ENCODE assay signal across 9 mouse cellular contexts in genomic region chr16:49278478-49278877, GRCm38 (mm10).
DNase-seq lines count a peak whose midpoint lies in the region; ATAC-seq and TF ChIP-seq lines count a peak whose summit lies in the region.
"Had no signal": no experiment of that assay in that cellular context is flagged by ENCODE, and none has a peak within 500 bp of the region (broad histone marks: within the 10 kb centered on the region; RNA-seq: fewer than 3 reads in every experiment).

No protein-coding gene starts in this region.

- peak; percentile 84 for TF ChIP-seq CTCF in lung, embryonic 14.5 days (IDR thresholded peaks at IDR 0.05; ENCODE audit: low read depth)

- no peak overlapping the region for H3K4me3 ChIP-seq in heart, embryonic 16.5 days (ENCODE audit: low read length)
- no peak overlapping the region for H3K4me3 ChIP-seq in lung, embryonic 14.5 days (ENCODE audit: low read depth, low read length)
- H3K4me3 ChIP-seq: limb, embryonic 15.5 days had no signal

- DNase-seq in ES-CJ7 (ENCODE audit: low read depth, low spot score) = peak; percentile 77
- DNase-seq in adrenal gland, postnatal 25 days = peak; percentile 48
- DNase-seq in embryo, embryonic 9.5 days (ENCODE audit: extremely low spot score) = peak; percentile 76
- DNase-seq in kidney, postnatal 25 days = peak; percentile 62 to 83
- DNase-seq in lung, embryonic 14.5 days = peak; percentile 93
- peak; percentile 62 for DNase-seq in ovary, postnatal 14 days (ENCODE audit: low spot score)
- DNase-seq in urinary bladder, postnatal 36 days (ENCODE audit: low spot score in 2 of 2) = peak; percentile 26 to 45

- H3K36me3 ChIP-seq in heart, embryonic 16.5 days (ENCODE audit: control insufficient read depth, insufficient read depth) = no peaks in the 10 kb centered on the region
- no peaks in the 10 kb centered on the region for H3K36me3 ChIP-seq in lung, embryonic 14.5 days (ENCODE audit: insufficient read depth)
- H3K36me3 ChIP-seq: limb, embryonic 15.5 days had no signal

- no peak overlapping the region for H3K9ac ChIP-seq in heart, embryonic 16.5 days (ENCODE audit: low read length)
- H3K9ac ChIP-seq in lung, embryonic 14.5 days = no peak overlapping the region
- H3K9ac ChIP-seq: limb, embryonic 15.5 days had no signal

- H3K27ac ChIP-seq in heart, embryonic 16.5 days (ENCODE audit: low read length) = no peak overlapping the region
- no peak overlapping the region for H3K27ac ChIP-seq in lung, embryonic 14.5 days (ENCODE audit: low read depth)
- H3K27ac ChIP-seq: limb, embryonic 15.5 days had no signal

- no peaks in the 10 kb centered on the region for H3K9me3 ChIP-seq in heart, embryonic 16.5 days (replicated peaks; ENCODE audit: control insufficient read depth, low read length)
- H3K9me3 ChIP-seq in lung, embryonic 14.5 days (ENCODE audit: low read depth, low read length) = no peaks in the 10 kb centered on the region
- H3K9me3 ChIP-seq: limb, embryonic 15.5 days had no signal

- ATAC-seq in heart, embryonic 16.5 days (replicated peaks; ENCODE audit: extremely low read depth, insufficient read depth, low FRiP score) = 0 out of 2 replicates have a peak, but pooled peaks have one; percentile 28
- ATAC-seq in lung, embryonic 14.5 days (ENCODE audit: insufficient read depth) = peak; percentile 87

- no peaks in the 10 kb centered on the region for H3K27me3 ChIP-seq in heart, embryonic 16.5 days (ENCODE audit: control insufficient read depth, insufficient read depth, low read length)
- H3K27me3 ChIP-seq in lung, embryonic 14.5 days (ENCODE audit: insufficient read depth, low read length) = no peaks in the 10 kb centered on the region
- H3K27me3 ChIP-seq: limb, embryonic 15.5 days had no signal

- no peaks in the 10 kb centered on the region for H3K4me1 ChIP-seq in heart, embryonic 16.5 days (ENCODE audit: control insufficient read depth, insufficient read depth, low read length)
- H3K4me1 ChIP-seq in lung, embryonic 14.5 days (ENCODE audit: insufficient read depth) = no peaks in the 10 kb centered on the region
- H3K4me1 ChIP-seq: limb, embryonic 15.5 days had no signal

- 10% methylated on average over 2 of the region's 2 CpGs for WGBS in heart, embryonic 16.5 days
- 5% methylated on average over 2 of the region's 2 CpGs for WGBS in lung, embryonic 14.5 days

- H3K4me2 ChIP-seq in heart, embryonic 16.5 days (ENCODE audit: low read depth, low read length) = no peak overlapping the region
- H3K4me2 ChIP-seq in lung, embryonic 14.5 days = no peak overlapping the region
- H3K4me2 ChIP-seq: limb, embryonic 15.5 days had no signal

Comparison
In these comparisons a context has a peak if more than half of its experiments do, and no peak if none do; other contexts are left out.
1. DNase-seq: peak in every context shown above with its lines; median percentile 93 in lung, embryonic 14.5 days; 77 in ES-CJ7; 76 in embryo, embryonic 9.5 days; 72 in kidney, postnatal 25 days; 62 in ovary, postnatal 14 days; 48 in adrenal gland, postnatal 25 days; 36 in urinary bladder, postnatal 36 days.